18 mouse cellular contexts compared by ENCODE assay signal in genomic region chr3:80336123-80336674, GRCm38 (mm10).
DNase-seq lines count a peak whose midpoint lies in the region; ATAC-seq lines count a peak whose summit lies in the region.
"Had no signal": no experiment of that assay in that cellular context is flagged by ENCODE, and none has a peak within 500 bp of the region (broad histone marks: within the 10 kb centered on the region; RNA-seq: fewer than 3 reads in every experiment).

No protein-coding gene starts in this region.

- H3K36me3 ChIP-seq in heart, embryonic 11.5 days (ENCODE audit: control insufficient read depth, insufficient read depth, low read length), result no peaks in the 10 kb centered on the region
- no peaks in the 10 kb centered on the region for H3K36me3 ChIP-seq in liver, embryonic 12.5 days
- H3K36me3 ChIP-seq in hindbrain, embryonic 16.5 days (ENCODE audit: control insufficient read depth, insufficient read depth, low read length), result no peaks in the 10 kb centered on the region
- H3K36me3 ChIP-seq: liver, embryonic 13.5 days had no signal

- DNase-seq in heart, adult 8-10 months (ENCODE audit: low spot score), result no peak
- DNase-seq in liver (no peak), R1 (ENCODE audit: low read depth, low spot score) (peak; percentile 12)
- no peak for DNase-seq in layer of hippocampus, adult 18-20 months (ENCODE audit: low spot score in 2 of 2)
- no peak for DNase-seq in right cerebral cortex, adult 18-20 months
- DNase-seq: adrenal gland, postnatal 14 days; B cell, adult 2 months; cerebellum, adult 9-10 months; heart, adult 11 months; heart, postnatal 10 days; kidney, postnatal 36 days; liver, embryonic 13.5 days; thymus, adult 2 months had no signal

- H3K4me1 ChIP-seq in heart, embryonic 11.5 days (ENCODE audit: control insufficient read depth, insufficient read depth, low read length), result no peaks in the 10 kb centered on the region
- no peaks in the 10 kb centered on the region for H3K4me1 ChIP-seq in liver, embryonic 12.5 days
- H3K4me1 ChIP-seq in hindbrain, embryonic 16.5 days (ENCODE audit: control insufficient read depth, insufficient read depth, low read depth, low read length), result no peaks in the 10 kb centered on the region
- H3K4me1 ChIP-seq: liver, embryonic 13.5 days had no signal

- H3K27me3 ChIP-seq in heart, embryonic 11.5 days (ENCODE audit: control insufficient read depth, insufficient read depth, low read length), result no peaks in the 10 kb centered on the region
- H3K27me3 ChIP-seq in liver, embryonic 12.5 days (replicated peaks), result no peaks in the 10 kb centered on the region
- no peaks in the 10 kb centered on the region for H3K27me3 ChIP-seq in hindbrain, embryonic 16.5 days (replicated peaks; ENCODE audit: control insufficient read depth, insufficient read depth, low read length)
- H3K27me3 ChIP-seq: liver, embryonic 13.5 days had no signal

- H3K4me3 ChIP-seq in heart, embryonic 11.5 days (ENCODE audit: low read depth, low read length), result no peak overlapping the region
- no peak overlapping the region for H3K4me3 ChIP-seq in liver, embryonic 12.5 days
- no peak overlapping the region for H3K4me3 ChIP-seq in hindbrain, embryonic 16.5 days (ENCODE audit: low read length)
- H3K4me3 ChIP-seq: liver, embryonic 13.5 days had no signal

- H3K9ac ChIP-seq in heart, embryonic 11.5 days (ENCODE audit: low read depth, low read length), result no peak overlapping the region
- H3K9ac ChIP-seq in liver, embryonic 12.5 days, result no peak overlapping the region
- no peak overlapping the region for H3K9ac ChIP-seq in hindbrain, embryonic 16.5 days (ENCODE audit: low read depth, low read length)
- H3K9ac ChIP-seq: liver, embryonic 13.5 days had no signal

- no peak overlapping the region for H3K27ac ChIP-seq in heart, embryonic 11.5 days (ENCODE audit: low read depth, low read length)
- no peak overlapping the region for H3K27ac ChIP-seq in liver, embryonic 12.5 days
- no peak overlapping the region for H3K27ac ChIP-seq in hindbrain, embryonic 16.5 days (ENCODE audit: low read depth, low read length)
- H3K27ac ChIP-seq: liver, embryonic 13.5 days had no signal

- no peaks in the 10 kb centered on the region for H3K9me3 ChIP-seq in heart, embryonic 11.5 days (replicated peaks; ENCODE audit: control insufficient read depth, low read length)
- no peaks in the 10 kb centered on the region for H3K9me3 ChIP-seq in liver, embryonic 12.5 days (replicated peaks)
- no peaks in the 10 kb centered on the region for H3K9me3 ChIP-seq in hindbrain, embryonic 16.5 days (ENCODE audit: control insufficient read depth, low read length)
- H3K9me3 ChIP-seq: liver, embryonic 13.5 days had no signal

- H3K4me2 ChIP-seq in heart, embryonic 11.5 days, result no peak overlapping the region
- H3K4me2 ChIP-seq in liver, embryonic 12.5 days, result no peak overlapping the region
- no peak overlapping the region for H3K4me2 ChIP-seq in hindbrain, embryonic 16.5 days (ENCODE audit: low read length)
- H3K4me2 ChIP-seq: liver, embryonic 13.5 days had no signal

- 0 out of 2 replicates have a peak, but pooled peaks have one; percentile 18 for ATAC-seq in heart, embryonic 11.5 days (replicated peaks; ENCODE audit: insufficient number of reproducible peaks, low FRiP score, low TSS enrichment)
- peak; percentile 15; the same call in 1 of the 2 replicates for ATAC-seq in liver, embryonic 12.5 days
- peak; percentile 64; the same call in 1 of the 2 replicates for ATAC-seq in hindbrain, embryonic 16.5 days
- ATAC-seq: intestine, embryonic 16.5 days; lung, postnatal 0 days had no signal

- WGBS in heart, embryonic 11.5 days (ENCODE audit: insufficient replicate concordance), result 80% methylated on average over 8 of the region's 8 CpGs
- WGBS in liver, embryonic 12.5 days (ENCODE audit: insufficient replicate concordance), result 72% methylated on average over 8 of the region's 8 CpGs
- 90% methylated on average over 8 of the region's 8 CpGs for WGBS in hindbrain, embryonic 16.5 days
